10 mouse cellular contexts compared by ENCODE assay signal in genomic region chr11:46308271-46308974, GRCm38 (mm10). TPM values are rescaled to one million over a fixed set of nuclear protein-coding genes. Genes with fewer than 3 reads are reported as not detected.
A peak's percentile ranks its signal among the peaks of the same experiment; 100 is the strongest.
DNase-seq lines count a peak whose midpoint lies in the region; ATAC-seq lines count a peak whose summit lies in the region.
"Had no signal": no experiment of that assay in that cellular context is flagged by ENCODE, and none has a peak within 500 bp of the region (broad histone marks: within the 10 kb centered on the region; RNA-seq: fewer than 3 reads in every experiment).

No protein-coding gene starts in this region.

- H3K4me1 ChIP-seq in embryonic facial prominence, embryonic 12.5 days: peaks cover 21% of the 10 kb centered on the region
- H3K4me1 ChIP-seq in embryonic facial prominence, embryonic 10.5 days: peaks cover 46% of the 10 kb centered on the region

- WGBS in embryonic facial prominence, embryonic 12.5 days: 89% methylated on average over 11 of the region's 11 CpGs
- 95% methylated on average over 11 of the region's 11 CpGs for WGBS in embryonic facial prominence, embryonic 10.5 days

- intact Hi-C loops in left cerebral cortex, postnatal 25 days (cut with DNase I): no loop called here

- 0 out of 2 replicates have a peak overlapping the region, but pooled peaks have one; percentile 0 for H3K4me2 ChIP-seq in embryonic facial prominence, embryonic 12.5 days (replicated peaks)

- 0 out of 2 replicates have a peak, but pooled peaks cover 7% of the 10 kb centered on the region for H3K27me3 ChIP-seq in embryonic facial prominence, embryonic 12.5 days
- peaks cover 24% of the 10 kb centered on the region for H3K27me3 ChIP-seq in embryonic facial prominence, embryonic 10.5 days (replicated peaks; ENCODE audit: low read depth, poor library complexity, severe bottlenecking)

- H3K9ac ChIP-seq in embryonic facial prominence, embryonic 12.5 days: no peak overlapping the region

- ATAC-seq in embryonic facial prominence, embryonic 12.5 days (ENCODE audit: insufficient number of reproducible peaks, insufficient read depth, low FRiP score, low TSS enrichment): no peak
- peak; percentile 39 for ATAC-seq in inflammation-experienced regulatory T-cells, adult 6 months

- no peaks in the 10 kb centered on the region for H3K9me3 ChIP-seq in embryonic facial prominence, embryonic 12.5 days
- no peaks in the 10 kb centered on the region for H3K9me3 ChIP-seq in embryonic facial prominence, embryonic 10.5 days

- DNase-seq in embryonic facial prominence, embryonic 10.5 days (ENCODE audit: low spot score): no peak
- peak; percentile 90 for DNase-seq in A20 (ENCODE audit: low read depth, low spot score)
- DNase-seq in adrenal gland, postnatal 36 days: peak; percentile 62 to 65
- DNase-seq in gastrocnemius, adult 8-10 months (ENCODE audit: low spot score in 2 of 2): no peak
- no peak for DNase-seq in left cerebral cortex, postnatal 25 days (ENCODE audit: low spot score in 2 of 2)
- no peak for DNase-seq in frontal cortex, adult 2 months (ENCODE audit: extremely low spot score in 1 of 2, low spot score in 1 of 2)
- DNase-seq: gastrocnemius, adult 2 months had no signal

- no peaks in the 10 kb centered on the region for H3K36me3 ChIP-seq in embryonic facial prominence, embryonic 12.5 days
- H3K36me3 ChIP-seq in embryonic facial prominence, embryonic 10.5 days (replicated peaks): no peaks in the 10 kb centered on the region

- H3K27ac ChIP-seq in embryonic facial prominence, embryonic 12.5 days: no peak overlapping the region
- H3K27ac ChIP-seq in embryonic facial prominence, embryonic 10.5 days (replicated peaks): no peak overlapping the region
- H3K27ac ChIP-seq: gastrocnemius, adult 2 months; stomach, postnatal 0 days had no signal

- H3K4me3 ChIP-seq in embryonic facial prominence, embryonic 12.5 days: no peak overlapping the region
- no peak overlapping the region for H3K4me3 ChIP-seq in embryonic facial prominence, embryonic 10.5 days
- H3K4me3 ChIP-seq: gastrocnemius, adult 2 months had no signal

RNA-seq across cellular contexts. Expression of gene Cyfip2, which starts 4.2 kb away (rescaled TPM):
- polyA plus RNA-seq in embryonic facial prominence, embryonic 12.5 days (2016; fragmentation: Nextera tagmentation; extraction: Ambion mirVana): 16.0 and 19.2 TPM in 2 replicates
- polyA plus RNA-seq in embryonic facial prominence, embryonic 10.5 days (2016; fragmentation: Nextera tagmentation; extraction: Ambion mirVana): 17.4 and 18.3 TPM in 2 replicates
- total RNA-seq in adrenal gland, postnatal 36 days (2021): 10 to 100 TPM; 84.0 to 88.8 TPM
- polyA plus RNA-seq in inflammation-experienced regulatory T-cells, adult 6 months (2017; shearing (Covaris generic)): 10 to 100 TPM; 64.0 to 82.6 (median 70.0) TPM
- total RNA-seq in gastrocnemius, adult 8-10 months (2022): 10 to 100 TPM in 2 of 4 experiments, 1 to 10 TPM in 2; 7.8 to 14.7 (median 10.2) TPM
- 100 to 1,000 TPM; 510 to 532 TPM for total RNA-seq in left cerebral cortex, postnatal 25 days (2021)
- polyA plus RNA-seq in frontal cortex, adult 2 months (2012; rRNA removed): 211 and 223 TPM in 2 replicates

Comparison
In these comparisons a context has a peak if more than half of its experiments do, and no peak if none do; other contexts are left out.
1. DNase-seq: peak in A20 (single experiment) and adrenal gland, postnatal 36 days (2 of 2); none in embryonic facial prominence, embryonic 10.5 days (single experiment), gastrocnemius, adult 8-10 months (0 of 2), left cerebral cortex, postnatal 25 days (0 of 2) and frontal cortex, adult 2 months (0 of 2).